Mouse (Mus musculus): ENCODE measurements around the gene Atpif1. TPM values are rescaled to one million over a fixed set of nuclear protein-coding genes. Genes with fewer than 3 reads are reported as not detected.

The Atpif1 gene
- polyA plus RNA-seq, 1 experiment from 2014 or later: 1,299 TPM

DNA sequence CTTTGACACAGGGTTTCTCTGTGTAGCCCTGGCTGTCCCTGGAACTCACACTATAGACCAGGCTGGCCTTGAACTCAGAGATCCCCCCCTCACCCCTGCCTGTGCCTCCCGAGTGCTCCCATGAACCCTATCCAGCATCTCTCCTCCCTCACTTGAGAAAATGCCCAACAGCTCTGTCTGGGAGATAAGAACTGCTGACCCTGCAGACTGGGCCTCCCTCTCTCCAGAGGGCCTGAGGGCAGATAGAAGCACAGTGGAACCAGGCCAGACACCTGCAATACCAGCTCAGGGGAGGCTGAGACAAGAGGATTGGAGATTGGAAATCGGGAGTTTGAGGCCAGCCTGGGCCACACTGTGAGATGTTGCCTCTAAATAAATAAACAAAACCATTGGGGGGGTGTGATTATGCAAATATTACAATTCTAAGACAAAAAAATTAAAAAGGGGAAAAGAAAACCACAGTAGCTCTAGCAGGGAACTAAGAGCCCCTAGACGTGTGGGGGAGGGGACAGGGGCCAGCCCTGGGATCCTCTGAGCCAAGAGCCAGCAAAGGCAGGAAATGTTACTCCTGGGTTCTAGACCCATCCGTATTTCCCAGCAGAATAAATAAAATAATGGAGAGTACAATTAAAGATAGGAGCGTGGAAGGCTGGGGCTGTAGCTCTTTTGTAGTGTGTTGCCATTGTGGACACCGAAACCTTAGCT, 28.3 kb downstream of the Atpif1 start:
- Histone ChIP-seq H3K4me1 (peaks cover 9% of the 10 kb centered on the region), H3K9me3 (replicated peaks) (no peaks in the 10 kb centered on the region), H3K36me3 (ENCODE audit: poor library complexity, severe bottlenecking) (no peaks in the 10 kb centered on the region), H3K27me3 (no peaks in the 10 kb centered on the region; the same call in 1 of the 2 replicates), H3K4me3 (no peak overlapping the region), H3K4me2 (no peak overlapping the region), H3K9ac (no peak overlapping the region), H3K27ac (no peak overlapping the region)
- 69% methylated on average over 6 of the region's 6 CpGs for whole genome bisulfite sequencing
- ATAC-seq: no peak

DNA sequence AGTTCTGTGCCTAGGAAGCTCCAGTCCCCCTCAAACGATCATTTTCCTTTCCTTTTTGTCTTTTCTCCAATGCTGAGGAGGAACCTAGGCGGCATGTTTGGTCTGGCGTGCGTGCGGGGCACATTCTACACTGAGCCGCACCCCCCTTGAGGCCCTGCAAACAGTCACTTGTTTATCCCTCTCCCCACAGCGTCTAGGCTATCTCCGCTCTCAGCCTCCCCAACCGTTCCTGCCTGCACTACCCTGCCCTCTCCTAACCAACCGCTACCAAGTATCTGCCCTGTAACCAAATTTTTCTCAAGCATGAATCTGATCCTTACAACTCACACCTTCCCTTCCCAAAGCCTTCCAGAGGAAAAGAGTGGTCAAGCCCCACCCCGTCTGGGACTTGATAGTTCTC, 30.1 kb downstream of the Atpif1 start:
- Histone ChIP-seq H3K4me2 (no peak overlapping the region), H3K27me3 (no peaks in the 10 kb centered on the region; the same call in 1 of the 2 replicates), H3K9ac (no peak overlapping the region), H3K4me3 (no peak overlapping the region), H3K36me3 (ENCODE audit: poor library complexity, severe bottlenecking) (peaks cover 10% of the 10 kb centered on the region; the same call in 1 of the 2 replicates), H3K27ac (no peak overlapping the region), H3K9me3 (replicated peaks) (no peaks in the 10 kb centered on the region), H3K4me1 (no peaks in the 10 kb centered on the region)
- no peak for ATAC-seq
- whole genome bisulfite sequencing: 88% methylated on average over 11 of the region's 11 CpGs

GRCm38 (mm10) chr4:132501639-132502038, 31.8 kb downstream of the Atpif1 start:
- Histone ChIP-seq H3K4me2 (no peak overlapping the region), H3K36me3 (ENCODE audit: poor library complexity, severe bottlenecking) (peaks cover 15% of the 10 kb centered on the region), H3K4me3 (no peak overlapping the region), H3K9me3 (replicated peaks) (no peaks in the 10 kb centered on the region), H3K27ac (no peak overlapping the region), H3K4me1 (no peaks in the 10 kb centered on the region), H3K9ac (no peak overlapping the region), H3K27me3 (no peaks in the 10 kb centered on the region)
- 94% methylated on average over 6 of the region's 6 CpGs for WGBS
- no peak for ATAC-seq

- H3K9ac ChIP-seq: no peak overlapping the region
- no peak for ATAC-seq
- no peak overlapping the region for H3K4me2 ChIP-seq
- H3K27ac ChIP-seq: no peak overlapping the region
- H3K9me3 ChIP-seq (replicated peaks): no peaks in the 10 kb centered on the region
- 92% methylated on average over 20 of the region's 20 CpGs for WGBS
- H3K4me1 ChIP-seq: peaks cover 9% of the 10 kb centered on the region
- H3K27me3 ChIP-seq: no peaks in the 10 kb centered on the region
- no peak overlapping the region for H3K4me3 ChIP-seq
- peaks cover 17% of the 10 kb centered on the region for H3K36me3 ChIP-seq (ENCODE audit: poor library complexity, severe bottlenecking)
Measured at GRCm38 (mm10) chr4:132494271-132494918, 39.1 kb downstream of the Atpif1 start.

DNA sequence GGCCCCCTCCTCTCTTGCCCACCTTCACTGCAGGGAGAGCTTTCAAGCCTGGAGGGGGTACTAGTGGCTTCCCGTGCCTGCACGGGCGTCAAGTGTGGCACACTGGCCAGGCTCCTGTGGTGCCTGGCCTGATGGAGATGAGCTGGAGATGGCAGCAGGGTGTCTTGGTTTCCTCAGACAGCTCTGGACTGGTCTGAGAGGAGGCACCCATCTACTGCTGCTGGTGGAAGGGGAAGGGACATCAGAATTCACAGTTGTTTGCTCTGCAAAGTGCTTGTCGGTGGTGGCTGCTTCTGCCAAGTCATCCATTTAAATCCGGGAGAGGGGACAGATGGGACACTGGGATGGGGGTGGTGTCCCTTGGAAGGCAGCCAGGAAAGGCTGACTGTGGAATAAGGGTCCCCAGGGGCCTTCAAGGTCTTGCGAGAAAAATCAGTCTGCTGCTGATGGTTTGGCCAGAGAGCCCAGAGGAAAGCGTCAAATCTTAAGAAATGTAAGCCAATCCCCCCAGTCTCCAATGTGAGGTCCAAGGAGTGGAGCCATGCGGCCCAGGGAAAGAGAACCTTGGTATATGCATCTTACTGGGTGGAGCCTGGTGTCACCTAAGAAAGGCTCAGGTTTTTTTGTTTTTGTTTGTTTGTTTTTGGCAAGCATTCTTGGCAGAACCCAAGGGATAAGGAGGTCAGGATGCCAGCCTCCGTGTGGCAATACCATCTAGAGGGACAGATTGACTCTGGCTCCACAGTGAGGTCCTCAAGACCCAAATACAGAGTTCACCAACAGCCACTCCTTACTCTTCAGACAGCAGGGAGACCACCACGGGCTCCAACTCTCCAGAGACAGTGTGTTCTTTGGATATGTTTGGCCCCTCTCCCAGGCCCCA, 41.0 kb downstream of the Atpif1 start:
- no peak for ATAC-seq
- peaks cover 9% of the 10 kb centered on the region for H3K4me1 ChIP-seq
- H3K9me3 ChIP-seq (replicated peaks): no peaks in the 10 kb centered on the region
- WGBS: 70% methylated on average over 10 of the region's 10 CpGs
- H3K9ac ChIP-seq: no peak overlapping the region
- no peak overlapping the region for H3K4me3 ChIP-seq
- peak overlapping the region; percentile 15; the same call in 1 of the 2 replicates for H3K27ac ChIP-seq
- peaks cover 7% of the 10 kb centered on the region; the same call in 1 of the 2 replicates for H3K36me3 ChIP-seq (ENCODE audit: poor library complexity, severe bottlenecking)
- no peak overlapping the region for H3K4me2 ChIP-seq
- H3K27me3 ChIP-seq: no peaks in the 10 kb centered on the region

DNA sequence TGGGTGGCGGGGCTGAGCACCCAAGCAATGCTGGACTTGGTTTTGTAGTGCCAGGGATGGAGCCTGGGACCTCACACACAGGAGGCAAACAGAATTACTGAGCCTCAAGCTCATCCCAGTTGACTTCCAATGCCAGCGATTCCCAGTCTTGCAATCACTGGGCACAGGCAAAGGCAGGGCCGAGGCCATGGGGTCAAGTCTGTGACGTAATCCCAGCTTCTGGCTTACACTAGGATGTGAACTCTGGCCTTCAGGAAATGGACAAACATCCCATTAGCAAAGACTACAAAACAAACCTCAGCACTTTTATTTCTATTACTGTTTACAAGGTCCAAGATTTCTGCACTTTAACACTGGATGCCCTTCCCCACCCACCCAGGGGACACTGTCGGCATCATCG, 41.7 kb downstream of the Atpif1 start:
- no peak overlapping the region for H3K4me2 ChIP-seq
- H3K27me3 ChIP-seq: no peaks in the 10 kb centered on the region
- peaks cover 9% of the 10 kb centered on the region for H3K4me1 ChIP-seq
- H3K4me3 ChIP-seq: no peak overlapping the region
- 0 out of 2 replicates have a peak overlapping the region, but pooled peaks have one; percentile 15 for H3K27ac ChIP-seq
- no peaks in the 10 kb centered on the region for H3K9me3 ChIP-seq (replicated peaks)
- H3K9ac ChIP-seq: no peak overlapping the region
- WGBS: 91% methylated on average over 6 of the region's 6 CpGs
- H3K36me3 ChIP-seq (ENCODE audit: poor library complexity, severe bottlenecking): peaks cover 3% of the 10 kb centered on the region; the same call in 1 of the 2 replicates
- ATAC-seq: no peak

- Histone ChIP-seq H3K9ac (no peak overlapping the region), H3K4me2 (no peak overlapping the region), H3K27me3 (no peaks in the 10 kb centered on the region), H3K9me3 (replicated peaks) (no peaks in the 10 kb centered on the region), H3K4me1 (peaks cover 9% of the 10 kb centered on the region), H3K36me3 (ENCODE audit: poor library complexity, severe bottlenecking) (no peaks in the 10 kb centered on the region), H3K27ac (no peak overlapping the region), H3K4me3 (no peak overlapping the region)
- no peak for ATAC-seq
- WGBS: 93% methylated on average over 8 of the region's 8 CpGs
Measured at GRCm38 (mm10) chr4:132491057-132491456, 42.4 kb downstream of the Atpif1 start.

DNA sequence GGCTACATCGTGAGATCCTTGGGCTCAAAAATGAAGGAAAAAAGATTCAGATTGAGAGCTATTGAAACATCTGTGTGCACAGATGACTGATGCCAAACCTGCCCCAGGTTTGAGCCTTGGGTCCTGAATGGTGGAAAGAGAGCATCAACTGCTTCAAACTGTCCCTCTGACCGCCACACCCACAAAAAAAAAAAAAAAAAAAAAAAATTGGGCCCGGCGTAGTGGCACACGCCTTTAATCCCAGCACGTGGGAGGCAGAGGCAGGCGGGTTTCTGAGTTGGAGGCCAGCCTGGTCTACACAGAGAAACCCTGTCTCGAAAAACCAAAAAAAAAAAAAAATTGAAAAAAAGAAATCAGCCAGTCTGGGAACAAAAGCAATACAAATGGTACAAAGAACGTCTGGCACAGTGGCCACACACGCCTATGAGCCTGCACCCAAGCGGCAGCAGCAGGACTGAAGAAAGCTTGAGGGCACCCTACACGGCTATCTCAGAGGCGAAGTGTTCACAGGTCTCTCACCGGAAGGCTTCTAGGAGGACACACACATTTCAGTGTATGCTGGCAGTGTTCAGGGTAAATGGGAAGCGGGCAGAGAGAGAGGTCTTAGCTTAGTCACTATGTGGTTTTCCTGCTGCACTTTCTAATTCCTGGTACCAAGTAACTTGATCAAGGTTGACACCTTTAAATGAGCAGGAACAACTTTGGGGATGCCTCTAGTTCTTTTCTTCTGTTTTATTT, 43.0 kb downstream of the Atpif1 start:
- peaks cover 9% of the 10 kb centered on the region for H3K4me1 ChIP-seq
- H3K4me3 ChIP-seq: no peak overlapping the region
- no peaks in the 10 kb centered on the region for H3K27me3 ChIP-seq
- H3K9me3 ChIP-seq (replicated peaks): no peaks in the 10 kb centered on the region
- no peak for ATAC-seq
- H3K36me3 ChIP-seq (ENCODE audit: poor library complexity, severe bottlenecking): no peaks in the 10 kb centered on the region
- no peak overlapping the region for H3K27ac ChIP-seq
- no peak overlapping the region for H3K9ac ChIP-seq
- 90% methylated on average over 15 of the region's 15 CpGs for WGBS
- no peak overlapping the region for H3K4me2 ChIP-seq

DNA sequence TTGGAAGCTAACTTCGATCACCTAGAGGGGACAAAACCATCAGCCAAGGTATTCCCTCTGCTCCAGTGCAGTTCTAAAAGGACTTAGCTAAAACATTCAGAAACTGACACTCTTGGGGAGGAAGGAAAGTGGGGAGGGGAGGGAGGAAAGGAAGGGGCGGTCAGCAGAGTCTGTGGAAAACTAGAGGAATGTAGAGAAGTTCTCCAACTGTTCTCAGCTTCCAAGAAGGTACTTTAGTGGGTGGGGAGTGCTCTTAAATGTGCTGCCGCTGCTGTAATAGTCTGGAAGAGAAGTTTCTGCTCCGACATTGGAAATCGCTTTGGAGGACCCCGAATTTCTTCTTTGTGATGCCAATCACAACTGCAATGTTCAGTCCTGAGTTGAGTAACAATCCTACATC, 44.5 kb downstream of the Atpif1 start:
- Histone ChIP-seq H3K4me1 (peaks cover 9% of the 10 kb centered on the region), H3K27me3 (no peaks in the 10 kb centered on the region), H3K9me3 (replicated peaks) (no peaks in the 10 kb centered on the region), H3K36me3 (ENCODE audit: poor library complexity, severe bottlenecking) (no peaks in the 10 kb centered on the region), H3K4me3 (no peak overlapping the region), H3K9ac (no peak overlapping the region), H3K4me2 (no peak overlapping the region), H3K27ac (no peak overlapping the region)
- 84% methylated on average over 6 of the region's 6 CpGs for WGBS
- no peak for ATAC-seq

DNA sequence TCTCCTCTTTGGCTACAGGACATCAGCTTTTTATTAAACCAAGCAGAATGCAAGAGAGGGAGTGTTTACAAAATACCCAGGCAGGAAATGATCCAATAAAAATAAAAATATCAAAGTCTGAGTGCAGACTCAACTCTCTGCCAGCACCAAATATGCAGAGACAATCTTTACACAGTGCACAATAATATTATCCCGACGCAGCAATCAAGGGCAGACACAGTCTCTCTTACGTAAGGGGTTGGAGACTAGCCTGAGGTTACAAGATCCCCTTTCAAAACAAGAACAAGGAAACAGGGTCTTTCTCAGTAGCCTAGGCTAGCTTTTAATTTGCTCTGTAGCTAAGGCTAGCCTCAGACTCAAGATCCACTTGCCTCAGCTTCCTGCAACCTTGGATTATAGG, 44.9 kb downstream of the Atpif1 start:
- Histone ChIP-seq H3K4me1 (peaks cover 9% of the 10 kb centered on the region), H3K36me3 (ENCODE audit: poor library complexity, severe bottlenecking) (no peaks in the 10 kb centered on the region), H3K4me2 (no peak overlapping the region), H3K9ac (no peak overlapping the region), H3K27me3 (no peaks in the 10 kb centered on the region), H3K9me3 (replicated peaks) (no peaks in the 10 kb centered on the region), H3K27ac (no peak overlapping the region), H3K4me3 (no peak overlapping the region)
- ATAC-seq: no peak
- 96% methylated on average over 3 of the region's 3 CpGs for WGBS

GRCm38 (mm10) chr4:132484820-132485219, 48.6 kb downstream of the Atpif1 start:
- Histone ChIP-seq H3K4me2 (no peak overlapping the region), H3K9me3 (replicated peaks) (no peaks in the 10 kb centered on the region), H3K36me3 (ENCODE audit: poor library complexity, severe bottlenecking) (no peaks in the 10 kb centered on the region), H3K27ac (no peak overlapping the region), H3K27me3 (no peaks in the 10 kb centered on the region), H3K4me3 (no peak overlapping the region), H3K9ac (no peak overlapping the region), H3K4me1 (no peaks in the 10 kb centered on the region)
- 80% methylated on average over 5 of the region's 5 CpGs for WGBS
- ATAC-seq: no peak

Data from forebrain, embryonic 13.5 days (tissue).